Mouse (Mus musculus) megakaryocyte, embryonic 14.5 days (primary cell): ENCODE measurements around the gene Gm49405.

Experiments
- FLI1 ChIP-seq: IDR thresholded peaks from 2 replicates; pipeline ENCODE4 v1.6.1; 2012; ENCODE audit warnings: low read length, inconsistent platforms, mixed read lengths
- GATA1 ChIP-seq: IDR thresholded peaks from 3 replicates; pipeline ENCODE4 v1.6.1; 2012; ENCODE audit warnings: mixed read lengths, low read length, inconsistent platforms, borderline replicate concordance

GRCm38 (mm10) chr19:4017921-4018587 lies 17.6 kb downstream of the Gm49405 start:
- TF ChIP-seq GATA1 (no peak), FLI1 (no peak)
